Mouse (Mus musculus) E14TG2a.4 (cell line): ENCODE results near the gene Fscn2.
"Not testable (repeated sequence)": the region's sequence is repeated elsewhere in the genome, so short reads cannot be mapped to it uniquely, and the experiment has no call there.

Source experiments
- H3K27me3 ChIP-seq: 2 replicates; pipeline ENCODE4 v1.6.1; 2014; ENCODE audit warnings: low read length, control low read depth; ENCODE audit not compliant: insufficient read depth
- H3K36me3 ChIP-seq: 2 replicates; pipeline ENCODE4 v1.6.1; 2014; ENCODE audit warnings: low read length, control low read depth; ENCODE audit not compliant: insufficient read depth
- H3K4me1 ChIP-seq: replicated peaks from 2 replicates; pipeline ENCODE4 v1.6.1; 2014; ENCODE audit warnings: low read depth, low read length, control low read depth
- H3K4me3 ChIP-seq: replicated peaks from 2 replicates; pipeline ENCODE4 v1.5.1; 2014; ENCODE audit warnings: mild to moderate bottlenecking, low read length
- H3K9me3 ChIP-seq: 2 replicates; pipeline ENCODE4 v1.6.1; 2014; ENCODE audit warnings: low read length, control low read depth
- CTCF ChIP-seq: conservative IDR thresholded peaks from 2 replicates; pipeline ENCODE4 v1.5.1; 2014; ENCODE audit warnings: low read length
- NANOG ChIP-seq: IDR thresholded peaks from 2 replicates; pipeline ENCODE4 v1.6.1; 2014; ENCODE audit warnings: borderline replicate concordance, low read length, mixed read lengths
- POU5F1 ChIP-seq: IDR thresholded peaks from 2 replicates; pipeline ENCODE4 v1.6.1; 2014; ENCODE audit warnings: low read length, borderline replicate concordance

Gene Fscn2

DNA sequence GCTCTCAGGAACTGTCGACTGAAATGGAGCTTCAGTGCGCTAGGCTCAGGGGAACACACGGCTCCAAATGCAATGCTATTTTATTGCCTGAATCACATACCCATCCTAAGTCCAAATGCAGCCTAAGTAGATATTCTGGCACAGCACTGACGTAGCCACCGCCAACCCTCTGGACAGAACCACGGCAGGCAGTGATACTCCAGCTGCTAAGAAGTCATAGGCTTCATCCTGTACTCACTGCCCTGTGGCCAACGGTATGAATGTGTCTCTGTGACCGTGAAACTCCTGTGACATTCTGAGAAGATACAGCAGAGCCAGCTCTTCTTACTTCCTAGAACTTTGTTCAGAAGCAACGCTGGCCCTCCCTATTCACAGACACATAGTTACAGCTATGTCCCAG lies 27.2 kb downstream of the Fscn2 start:
- Histone ChIP-seq H3K4me1 (peaks cover 17% of the 10 kb centered on the region), H3K27me3 (no peaks in the 10 kb centered on the region), H3K4me3 (no peak overlapping the region), H3K9me3 (no peaks in the 10 kb centered on the region), H3K36me3 (peaks cover 87% of the 10 kb centered on the region)
- TF ChIP-seq CTCF (no peak), NANOG (no peak), POU5F1 (no peak)

DNA sequence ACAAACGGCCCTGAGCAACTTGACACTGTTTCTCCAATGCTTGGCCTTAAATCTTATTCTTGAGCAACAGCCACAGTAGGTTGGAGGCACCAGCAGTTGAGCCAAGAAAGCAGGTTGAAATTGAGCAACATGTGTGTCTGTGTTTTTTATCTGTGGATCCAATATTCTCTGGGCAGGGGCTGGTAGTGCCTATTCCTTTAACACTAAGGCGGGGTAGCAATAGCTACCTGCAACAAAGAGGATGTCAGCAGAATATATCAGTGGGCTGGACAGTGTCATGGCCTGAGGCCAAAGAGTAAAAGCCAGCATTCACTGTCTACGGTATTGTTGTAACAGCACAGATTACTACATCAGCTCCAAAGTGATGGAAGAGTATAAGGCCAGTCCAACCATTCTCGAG lies 34.3 kb downstream of the Fscn2 start:
- Histone ChIP-seq H3K36me3 (peaks cover 88% of the 10 kb centered on the region), H3K4me3 (no peak overlapping the region), H3K4me1 (peaks cover 27% of the 10 kb centered on the region), H3K9me3 (no peaks in the 10 kb centered on the region), H3K27me3 (no peaks in the 10 kb centered on the region)
- TF ChIP-seq CTCF (no peak), POU5F1 (no peak), NANOG (no peak)

DNA sequence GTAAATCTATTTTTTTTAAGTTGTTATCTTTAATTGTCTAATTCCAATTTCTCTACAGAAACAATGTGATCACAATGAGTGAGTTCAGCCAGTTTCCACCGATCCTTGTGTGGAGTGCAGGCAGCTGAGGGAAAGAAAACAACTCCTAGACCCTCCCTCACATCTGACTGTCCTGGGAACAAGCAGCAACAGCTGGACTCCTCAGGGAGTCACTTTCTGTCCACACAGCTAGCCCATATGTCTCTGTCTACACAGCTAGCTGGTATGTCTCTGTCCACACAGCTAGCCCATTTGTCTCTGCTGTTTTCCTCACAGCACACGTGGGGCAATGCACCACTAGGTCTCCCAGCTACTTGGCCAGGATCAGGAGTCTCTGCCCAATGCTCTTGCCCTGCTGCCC lies 36.3 kb downstream of the Fscn2 start:
- Histone ChIP-seq H3K4me3 (no peak overlapping the region), H3K9me3 (no peaks in the 10 kb centered on the region), H3K36me3 (peaks cover 93% of the 10 kb centered on the region), H3K27me3 (no peaks in the 10 kb centered on the region), H3K4me1 (peaks cover 40% of the 10 kb centered on the region)
- no peak for TF ChIP-seq NANOG
- TF ChIP-seq POU5F1: no peak
- TF ChIP-seq CTCF: no peak

DNA sequence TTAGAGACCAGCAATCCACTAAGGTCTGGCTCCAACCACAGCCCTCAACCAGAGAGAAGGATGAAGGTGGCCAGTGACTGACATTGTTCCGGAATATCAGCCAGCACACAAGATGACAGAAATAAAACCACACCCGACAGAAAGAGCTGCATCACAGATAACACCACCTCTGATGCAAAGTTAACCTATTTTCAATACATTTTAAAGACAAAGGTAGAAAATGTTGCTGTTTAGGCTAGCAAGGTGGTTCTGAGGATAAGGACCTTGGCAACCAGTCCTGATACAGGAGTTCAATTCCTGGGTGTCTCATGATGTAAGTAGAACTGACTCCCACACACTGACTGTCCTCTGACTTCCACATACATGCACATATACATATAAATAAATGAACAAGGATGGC lies 38.0 kb downstream of the Fscn2 start:
- no peak overlapping the region for H3K4me3 ChIP-seq
- H3K4me1 ChIP-seq: peaks cover 40% of the 10 kb centered on the region
- no peak for TF ChIP-seq POU5F1
- TF ChIP-seq NANOG: no peak
- TF ChIP-seq CTCF: no peak
- no peaks in the 10 kb centered on the region for H3K27me3 ChIP-seq
- peaks cover 93% of the 10 kb centered on the region for H3K36me3 ChIP-seq
- H3K9me3 ChIP-seq: no peaks in the 10 kb centered on the region

DNA sequence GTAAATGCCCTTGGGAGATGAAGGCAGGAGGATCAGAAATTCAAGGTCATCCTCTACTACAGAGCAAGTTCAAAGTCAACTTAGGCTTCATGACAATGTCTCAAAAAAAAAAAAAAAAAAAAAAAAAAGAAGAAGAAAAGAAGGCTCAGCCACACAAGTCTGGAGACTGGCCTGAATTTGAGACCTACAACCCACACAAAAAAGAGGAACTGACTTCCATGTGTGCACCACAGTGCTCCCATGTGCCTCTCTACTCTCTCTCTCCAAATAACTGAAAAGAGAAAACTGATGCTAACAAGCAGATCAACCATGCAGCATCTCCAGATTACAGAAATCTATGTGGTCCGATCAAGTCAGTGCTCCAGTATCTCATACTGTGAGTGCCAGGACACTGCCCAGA lies 43.5 kb downstream of the Fscn2 start:
- no peaks in the 10 kb centered on the region for H3K9me3 ChIP-seq
- TF ChIP-seq POU5F1 (no peak), NANOG (no peak), CTCF (no peak)
- peaks cover 22% of the 10 kb centered on the region for H3K4me1 ChIP-seq
- no peaks in the 10 kb centered on the region for H3K27me3 ChIP-seq
- H3K4me3 ChIP-seq: no peak overlapping the region
- peaks cover 99% of the 10 kb centered on the region for H3K36me3 ChIP-seq

DNA sequence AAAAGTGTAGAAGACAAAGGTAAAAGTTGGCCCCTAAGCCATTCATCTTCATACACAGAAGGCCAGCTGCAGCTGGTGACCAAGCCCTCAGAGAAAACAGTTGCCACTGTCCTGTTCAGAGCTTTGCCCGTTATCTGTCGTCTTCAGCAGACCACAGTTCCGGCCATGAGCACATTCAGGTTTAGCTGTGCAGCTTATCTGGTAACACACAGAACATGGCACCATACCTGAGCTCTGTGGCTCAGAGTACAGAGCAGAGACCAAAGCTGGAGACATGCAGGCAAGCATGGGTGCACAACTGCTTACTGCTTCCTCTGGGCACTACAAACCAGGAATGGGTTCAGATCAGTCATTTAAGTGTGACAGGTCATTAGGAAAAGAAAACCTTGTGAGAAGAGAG lies 44.5 kb downstream of the Fscn2 start:
- Histone ChIP-seq H3K4me1 (peaks cover 12% of the 10 kb centered on the region), H3K36me3 (peaks cover 99% of the 10 kb centered on the region), H3K4me3 (no peak overlapping the region), H3K27me3 (no peaks in the 10 kb centered on the region), H3K9me3 (no peaks in the 10 kb centered on the region)
- TF ChIP-seq CTCF: no peak
- no peak for TF ChIP-seq POU5F1
- no peak for TF ChIP-seq NANOG

DNA sequence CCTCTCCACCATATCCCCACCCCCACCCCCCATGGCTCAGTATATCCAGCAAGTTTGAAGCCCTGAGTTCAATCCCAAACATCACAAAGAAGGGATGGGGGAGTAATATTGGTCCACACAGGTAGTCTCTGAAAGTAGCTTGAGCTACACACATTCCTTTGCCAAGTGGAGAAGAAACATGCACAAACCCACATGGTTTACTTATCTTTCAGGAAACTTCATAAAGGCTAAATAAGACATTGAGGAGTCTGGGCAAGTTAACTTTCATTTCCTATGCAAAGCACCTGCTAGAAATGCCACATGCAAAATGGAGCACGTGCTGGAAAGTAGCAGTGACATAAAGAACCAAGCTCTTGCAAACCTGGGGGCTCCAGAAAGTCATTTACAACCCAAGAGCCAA lies 45.1 kb downstream of the Fscn2 start:
- H3K4me1 ChIP-seq: peaks cover 6% of the 10 kb centered on the region
- H3K9me3 ChIP-seq: no peaks in the 10 kb centered on the region
- H3K27me3 ChIP-seq: no peaks in the 10 kb centered on the region
- H3K36me3 ChIP-seq: peaks cover 99% of the 10 kb centered on the region
- H3K4me3 ChIP-seq: no peak overlapping the region
- TF ChIP-seq CTCF (no peak), NANOG (no peak), POU5F1 (no peak)

DNA sequence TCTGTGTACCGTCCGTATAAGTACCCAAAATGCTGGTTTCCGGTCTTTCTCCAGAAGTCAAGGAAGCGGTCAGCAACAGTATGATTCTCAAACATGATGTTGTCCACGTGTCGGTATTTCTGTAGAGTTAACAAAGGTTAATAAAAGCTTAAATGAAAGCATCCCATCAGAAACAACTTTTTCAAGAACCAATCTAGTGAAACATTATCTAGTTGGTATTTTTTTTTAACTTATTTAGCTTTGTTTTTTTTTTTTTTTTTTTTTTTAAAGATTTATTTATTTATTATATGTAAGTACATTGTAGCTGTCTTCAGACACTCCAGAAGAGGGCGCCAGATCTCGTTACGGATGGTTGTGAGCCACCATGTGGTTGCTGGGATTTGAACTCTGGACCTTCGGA lies 52.3 kb downstream of the Fscn2 start:
- H3K36me3 ChIP-seq: peaks cover 93% of the 10 kb centered on the region
- H3K27me3 ChIP-seq, H3K4me1 ChIP-seq, H3K4me3 ChIP-seq, H3K9me3 ChIP-seq: not testable (repeated sequence)
